Mouse (Mus musculus): Measurements from ENCODE around the gene Slc12a3. TPM values are rescaled to one million over a fixed set of nuclear protein-coding genes. Genes with fewer than 3 reads are reported as not detected.

The Slc12a3 gene
- polyA plus RNA-seq (2015; fragmentation: Nextera tagmentation; extraction: Ambion mirVana), result not detected in 2 replicates

DNA sequence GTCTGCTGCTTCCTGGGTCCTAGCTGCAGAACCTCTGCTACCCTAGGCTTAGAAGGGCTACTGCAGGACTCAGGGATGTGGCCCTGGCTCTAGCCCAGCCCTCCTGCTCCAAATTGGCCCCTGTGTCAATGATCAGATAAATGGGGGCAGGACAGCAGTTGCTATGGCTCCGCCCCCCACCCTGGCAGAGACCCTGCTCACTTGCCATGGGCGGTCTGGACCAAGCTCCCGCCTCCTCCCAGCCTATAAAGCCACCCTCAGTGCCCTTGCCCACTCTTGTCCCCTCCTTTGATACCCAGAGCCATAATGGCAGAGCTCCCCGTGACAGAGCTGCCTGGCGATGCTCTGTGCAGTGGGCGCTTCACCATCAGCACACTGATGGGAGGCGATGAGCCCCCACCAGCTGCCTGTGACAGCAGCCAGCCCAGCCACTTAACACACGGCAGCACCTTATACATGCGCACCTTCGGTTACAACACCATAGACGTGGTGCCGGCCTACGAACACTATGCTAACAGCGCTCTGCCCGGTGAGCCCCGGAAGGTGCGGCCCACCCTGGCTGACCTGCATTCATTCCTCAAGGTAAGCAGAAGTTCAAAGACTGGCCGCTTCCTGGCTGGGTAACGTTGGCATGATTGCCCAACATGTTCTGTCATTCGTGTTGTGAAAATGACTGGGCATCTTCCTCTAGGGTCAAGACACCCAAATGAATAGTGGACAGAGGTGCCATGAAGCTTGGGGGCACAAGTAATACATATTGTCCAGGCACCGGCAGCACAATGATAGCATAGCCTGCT is at the start of gene Slc12a3:
TSS of gene Slc12a3 (plus strand) at position 270 of the 797 bp plus-strand sequence.
- H3K27me3 ChIP-seq, result no peaks in the 10 kb centered on the region
- no peak within 1 kb of the TSS for H3K9ac ChIP-seq
- ATAC-seq, result no peak
- H3K4me3 ChIP-seq, result no peak within 1 kb of the TSS
- 85% methylated on average over 21 of the region's 21 CpGs for WGBS
- H3K27ac ChIP-seq, result no peak within 1 kb of the TSS
- no peaks in the 10 kb centered on the region for H3K9me3 ChIP-seq (replicated peaks)
- H3K4me1 ChIP-seq, result no peaks in the 10 kb centered on the region
- H3K36me3 ChIP-seq (ENCODE audit: poor library complexity, severe bottlenecking), result no peaks in the 10 kb centered on the region
- no peak within 1 kb of the TSS for H3K4me2 ChIP-seq

DNA sequence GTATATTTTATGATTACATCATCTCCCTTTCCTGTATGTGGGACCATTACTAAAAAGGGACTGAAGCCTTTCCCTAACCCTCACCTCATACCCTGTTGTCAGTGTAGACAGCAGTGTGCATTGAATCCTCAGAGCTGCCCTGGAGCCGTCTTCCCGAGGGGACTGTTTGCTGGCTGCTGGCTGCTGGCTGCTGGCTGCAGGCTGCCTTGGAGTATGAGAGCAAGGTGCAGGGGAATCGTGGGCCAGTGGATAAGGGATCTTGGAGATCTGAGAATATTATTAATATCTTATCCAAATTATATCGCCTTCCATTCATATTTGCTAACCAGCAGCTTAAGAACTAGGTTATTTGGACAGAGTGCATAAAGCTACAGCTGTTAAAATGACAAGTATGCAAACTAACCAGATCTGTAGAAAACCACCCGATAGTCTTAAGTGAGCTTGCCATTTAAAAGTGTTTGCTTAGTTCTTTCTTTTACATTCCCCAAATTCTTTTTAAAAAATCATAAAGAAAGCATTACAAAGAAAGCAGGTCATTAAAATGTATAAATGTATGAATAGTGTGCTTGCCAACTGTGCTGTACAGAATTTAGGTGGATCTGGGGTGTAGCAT is 48.9 kb upstream of the Slc12a3 start:
- ATAC-seq, result no peak
- no peaks in the 10 kb centered on the region for H3K27me3 ChIP-seq
- no peak overlapping the region for H3K27ac ChIP-seq
- H3K9me3 ChIP-seq (replicated peaks), result no peaks in the 10 kb centered on the region
- H3K4me2 ChIP-seq, result no peak overlapping the region
- no peak overlapping the region for H3K4me3 ChIP-seq
- H3K9ac ChIP-seq, result no peak overlapping the region; the same call in 1 of the 2 replicates
- no peaks in the 10 kb centered on the region for H3K36me3 ChIP-seq (ENCODE audit: poor library complexity, severe bottlenecking)
- 0 out of 2 replicates have a peak, but pooled peaks cover 4% of the 10 kb centered on the region for H3K4me1 ChIP-seq
- 78% methylated on average over 5 of the region's 5 CpGs for WGBS

DNA sequence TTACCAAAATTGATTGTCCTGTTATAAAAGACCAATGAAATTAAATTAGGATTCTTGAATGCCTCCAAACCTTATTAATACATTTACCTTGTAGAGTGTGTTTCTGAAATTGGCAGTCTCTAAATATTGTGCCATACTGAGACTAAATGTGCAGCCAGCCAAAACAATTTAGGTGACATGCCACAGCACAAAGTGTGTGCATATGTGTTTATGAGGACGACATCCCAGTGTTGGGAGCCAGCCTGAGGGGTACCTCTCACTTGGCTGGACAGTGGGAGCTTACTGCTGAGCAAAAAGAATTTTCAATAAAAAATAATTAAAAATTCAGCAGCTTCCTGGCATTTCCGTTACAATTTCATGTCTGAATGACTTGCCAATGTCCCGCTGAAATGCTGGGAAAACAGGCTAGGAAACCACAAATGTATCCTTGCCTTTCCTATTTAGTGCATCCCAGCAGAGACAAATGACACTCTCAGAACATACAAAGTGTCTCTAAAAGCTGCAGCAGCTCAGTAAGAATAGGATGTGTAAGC is 46.5 kb upstream of the Slc12a3 start:
- 88% methylated on average over 3 of the region's 3 CpGs for WGBS

DNA sequence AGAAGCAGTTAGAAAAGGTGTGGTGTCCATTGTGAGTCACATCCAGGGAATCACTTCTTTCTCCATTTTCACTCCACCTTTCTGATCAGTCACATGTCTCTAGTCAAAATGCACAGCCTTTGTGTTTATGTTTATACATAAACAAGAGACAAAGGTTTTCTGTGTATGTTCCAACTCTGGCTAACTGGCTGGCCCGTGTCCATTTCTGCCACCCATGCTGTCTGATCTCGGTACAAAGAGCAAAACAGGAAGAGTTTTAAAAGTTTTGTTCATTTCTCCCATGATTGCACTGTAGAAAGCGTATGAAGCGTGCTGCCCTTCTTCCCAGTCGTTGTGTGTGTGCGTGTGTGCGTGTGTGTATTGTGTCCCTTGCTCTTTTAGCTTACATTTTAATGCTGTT is 44.8 kb upstream of the Slc12a3 start:
- 76% methylated on average over 7 of the region's 7 CpGs for WGBS
- Histone ChIP-seq H3K4me1 (0 out of 2 replicates have a peak, but pooled peaks cover 4% of the 10 kb centered on the region), H3K9me3 (replicated peaks) (no peaks in the 10 kb centered on the region), H3K9ac (no peak overlapping the region), H3K4me2 (no peak overlapping the region), H3K27ac (no peak overlapping the region), H3K4me3 (no peak overlapping the region), H3K27me3 (no peaks in the 10 kb centered on the region), H3K36me3 (ENCODE audit: poor library complexity, severe bottlenecking) (no peaks in the 10 kb centered on the region)
- no peak for ATAC-seq

More for the DNA sequence above, 46.5 kb upstream of the Slc12a3 start:
- no peak overlapping the region for H3K9ac ChIP-seq
- H3K9me3 ChIP-seq (replicated peaks), result no peaks in the 10 kb centered on the region
- no peak overlapping the region for H3K4me3 ChIP-seq
- H3K4me1 ChIP-seq, result 0 out of 2 replicates have a peak, but pooled peaks cover 4% of the 10 kb centered on the region
- H3K4me2 ChIP-seq, result no peak overlapping the region
- no peak for ATAC-seq
- no peak overlapping the region for H3K27ac ChIP-seq
- H3K36me3 ChIP-seq (ENCODE audit: poor library complexity, severe bottlenecking), result no peaks in the 10 kb centered on the region
- H3K27me3 ChIP-seq, result no peaks in the 10 kb centered on the region

DNA sequence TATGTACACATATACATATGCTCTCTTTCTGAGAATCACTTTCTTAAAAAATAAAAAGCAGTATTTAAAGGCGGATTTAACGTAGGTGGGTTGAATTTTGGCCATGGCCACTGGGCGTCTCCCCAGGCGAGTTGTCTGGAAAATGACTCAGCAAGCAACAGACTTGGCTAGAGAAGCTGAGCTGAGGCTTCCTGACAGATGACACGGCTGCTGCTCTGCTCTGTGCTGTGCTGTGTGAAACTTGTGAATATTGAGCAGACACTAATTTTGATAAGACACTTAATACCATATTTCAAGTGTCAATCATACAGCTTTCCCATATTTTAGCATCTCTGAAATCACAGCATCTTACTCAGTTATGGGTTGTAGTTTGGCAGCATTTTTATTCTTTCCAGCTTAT is 38.4 kb upstream of the Slc12a3 start:
- Histone ChIP-seq H3K4me3 (no peak overlapping the region), H3K9ac (no peak overlapping the region), H3K27ac (no peak overlapping the region), H3K4me2 (no peak overlapping the region), H3K27me3 (no peaks in the 10 kb centered on the region), H3K36me3 (ENCODE audit: poor library complexity, severe bottlenecking) (peaks cover 18% of the 10 kb centered on the region), H3K4me1 (peaks cover 6% of the 10 kb centered on the region; the same call in 1 of the 2 replicates), H3K9me3 (replicated peaks) (no peaks in the 10 kb centered on the region)
- 89% methylated on average over 5 of the region's 5 CpGs for WGBS
- 0 out of 2 replicates have a peak, but pooled peaks have one; percentile 24 for ATAC-seq

DNA sequence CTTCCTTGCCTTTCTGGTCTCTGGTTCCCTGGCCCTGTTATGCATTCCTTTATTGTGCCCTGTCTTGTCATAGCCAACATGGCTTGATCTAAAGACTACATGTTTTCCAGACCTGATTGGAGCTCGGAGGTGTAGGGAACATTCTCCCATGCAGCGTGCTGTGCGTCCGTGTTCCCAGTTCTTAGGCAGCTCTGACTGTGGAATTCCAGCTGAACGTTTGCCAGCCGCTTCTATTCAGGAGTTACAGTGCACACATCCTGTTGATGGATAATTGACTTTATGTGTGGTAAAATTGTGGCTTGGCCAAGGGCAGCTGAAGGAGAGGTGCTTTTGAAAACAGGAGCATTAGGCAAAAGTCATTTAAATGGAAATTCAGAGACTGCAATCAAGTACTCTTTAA is 36.9 kb upstream of the Slc12a3 start:
- 77% methylated on average over 6 of the region's 6 CpGs for WGBS

DNA sequence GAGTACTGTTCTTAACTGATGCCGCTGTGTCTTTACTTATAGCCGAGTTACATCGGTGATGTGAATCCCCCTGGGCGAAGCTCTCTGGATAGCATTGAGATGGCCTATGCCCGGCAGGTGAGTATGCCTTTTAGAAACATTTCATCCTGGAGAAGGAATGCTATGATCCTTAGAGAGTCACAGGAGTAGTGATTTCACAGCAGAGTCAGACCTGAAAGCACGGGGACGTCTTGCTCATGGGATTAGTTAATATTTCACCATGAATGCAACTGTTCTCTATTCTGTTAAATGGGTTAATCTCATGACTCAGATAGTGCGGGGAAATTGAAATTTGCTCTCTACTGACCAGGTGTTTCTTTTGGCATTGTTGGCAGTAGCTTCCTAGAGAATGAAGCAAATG is 36.4 kb upstream of the Slc12a3 start:
- 95% methylated on average over 8 of the region's 8 CpGs for WGBS

More for the DNA sequence above, 36.9 kb upstream of the Slc12a3 start:
- peaks cover 23% of the 10 kb centered on the region for H3K36me3 ChIP-seq (ENCODE audit: poor library complexity, severe bottlenecking)
- no peak overlapping the region for H3K9ac ChIP-seq
- H3K4me3 ChIP-seq, result no peak overlapping the region
- H3K27me3 ChIP-seq, result no peaks in the 10 kb centered on the region
- no peak for ATAC-seq
- H3K4me2 ChIP-seq, result no peak overlapping the region
- peaks cover 15% of the 10 kb centered on the region for H3K4me1 ChIP-seq
- H3K27ac ChIP-seq, result no peak overlapping the region
- no peaks in the 10 kb centered on the region for H3K9me3 ChIP-seq (replicated peaks)

DNA sequence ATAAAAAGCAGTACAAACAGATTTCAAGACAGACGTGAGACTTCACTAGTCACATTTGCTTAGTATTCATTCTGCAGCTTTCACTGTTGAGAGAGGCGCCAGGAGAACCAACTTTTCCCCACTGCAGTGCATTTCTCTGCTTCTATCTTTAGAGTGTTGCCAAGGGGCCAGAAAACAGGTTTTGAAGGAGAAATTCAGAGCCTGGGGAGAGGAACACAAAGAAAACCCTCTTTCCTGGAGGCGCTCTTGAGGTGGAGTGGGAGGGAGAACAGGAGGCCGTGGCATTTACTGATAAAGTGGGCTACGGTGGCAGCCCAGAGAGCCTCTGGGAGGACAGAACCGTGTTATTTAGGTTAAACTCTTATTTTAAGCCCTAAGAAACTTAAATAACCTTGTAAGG is 33.3 kb upstream of the Slc12a3 start:
- H3K4me3 ChIP-seq, result no peak overlapping the region
- ATAC-seq, result no peak
- peaks cover 17% of the 10 kb centered on the region for H3K4me1 ChIP-seq
- 72% methylated on average over 6 of the region's 6 CpGs for WGBS
- no peak overlapping the region for H3K4me2 ChIP-seq
- no peaks in the 10 kb centered on the region for H3K9me3 ChIP-seq (replicated peaks)
- H3K27me3 ChIP-seq, result no peaks in the 10 kb centered on the region
- peaks cover 29% of the 10 kb centered on the region for H3K36me3 ChIP-seq (ENCODE audit: poor library complexity, severe bottlenecking)
- no peak overlapping the region for H3K9ac ChIP-seq
- no peak overlapping the region for H3K27ac ChIP-seq

More for the DNA sequence above, 36.4 kb upstream of the Slc12a3 start:
- H3K4me3 ChIP-seq, result no peak overlapping the region
- H3K36me3 ChIP-seq (ENCODE audit: poor library complexity, severe bottlenecking), result peaks cover 23% of the 10 kb centered on the region
- no peaks in the 10 kb centered on the region for H3K9me3 ChIP-seq (replicated peaks)
- peaks cover 17% of the 10 kb centered on the region for H3K4me1 ChIP-seq
- no peak overlapping the region for H3K27ac ChIP-seq
- no peak overlapping the region for H3K4me2 ChIP-seq
- no peak overlapping the region for H3K9ac ChIP-seq
- no peaks in the 10 kb centered on the region for H3K27me3 ChIP-seq
- ATAC-seq, result no peak

DNA sequence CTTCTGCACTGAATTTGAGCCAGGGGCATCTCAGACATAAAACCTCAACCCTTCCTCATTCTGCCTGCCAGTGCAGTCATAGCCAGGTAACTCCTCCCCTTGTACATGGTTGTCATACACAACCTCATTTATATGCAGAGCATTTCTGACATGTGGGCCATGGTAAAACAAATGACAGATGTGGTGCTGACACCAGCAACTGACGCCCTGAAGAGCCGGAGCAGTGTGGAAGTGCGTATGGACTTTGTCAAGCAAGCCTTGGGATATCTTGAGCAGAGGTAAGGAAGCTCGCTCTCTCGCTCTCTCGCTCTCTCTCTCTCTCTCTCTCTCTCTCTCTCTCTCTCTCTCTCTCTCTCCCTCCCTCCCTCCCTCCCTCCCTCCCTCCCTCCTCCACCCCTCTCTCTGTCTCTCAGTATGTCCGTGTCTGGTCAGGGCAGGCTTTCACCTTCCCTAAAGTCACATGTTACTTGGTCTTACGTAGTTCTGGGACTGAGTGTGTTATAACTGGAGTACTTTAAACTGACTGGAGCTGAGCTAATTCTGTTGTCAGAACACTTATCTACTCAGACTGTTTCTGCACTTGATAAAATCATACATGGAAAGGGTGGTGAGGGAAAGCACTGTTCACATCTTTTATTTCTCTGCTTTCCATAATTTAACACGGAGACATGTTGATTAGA is 32.5 kb upstream of the Slc12a3 start:
- ATAC-seq, result no peak
- Histone ChIP-seq H3K4me1 (peaks cover 17% of the 10 kb centered on the region), H3K27me3 (no peaks in the 10 kb centered on the region), H3K4me3 (no peak overlapping the region), H3K36me3 (ENCODE audit: poor library complexity, severe bottlenecking) (peaks cover 36% of the 10 kb centered on the region), H3K9ac (no peak overlapping the region), H3K9me3 (replicated peaks) (no peaks in the 10 kb centered on the region), H3K27ac (no peak overlapping the region), H3K4me2 (no peak overlapping the region)
- WGBS, result 80% methylated on average over 8 of the region's 9 CpGs

DNA sequence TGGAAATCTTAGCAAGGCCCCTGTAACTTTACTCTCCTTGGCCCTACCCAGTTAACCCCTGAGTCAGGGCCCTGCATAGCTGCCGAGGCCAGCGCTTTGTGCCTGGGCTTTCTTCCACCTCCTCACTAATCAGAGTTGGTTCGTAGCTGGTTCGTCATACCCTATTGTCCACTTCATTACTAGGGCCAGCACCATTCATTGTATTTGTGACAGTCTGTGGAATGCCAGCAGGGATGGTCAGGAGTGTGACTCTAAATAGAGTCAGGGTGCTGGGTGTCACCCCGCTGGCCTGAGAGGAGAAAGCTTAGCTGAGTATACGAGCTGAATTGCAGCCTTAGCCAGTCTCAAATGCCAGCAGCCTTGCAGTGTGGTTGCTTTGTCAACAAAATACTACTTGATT is 31.9 kb upstream of the Slc12a3 start:
- H3K36me3 ChIP-seq (ENCODE audit: poor library complexity, severe bottlenecking), result peaks cover 43% of the 10 kb centered on the region
- no peak overlapping the region for H3K4me3 ChIP-seq
- H3K27me3 ChIP-seq, result no peaks in the 10 kb centered on the region
- peaks cover 13% of the 10 kb centered on the region for H3K4me1 ChIP-seq
- no peak overlapping the region for H3K9ac ChIP-seq
- WGBS, result 43% methylated on average over 6 of the region's 6 CpGs
- H3K27ac ChIP-seq, result no peak overlapping the region
- H3K9me3 ChIP-seq (replicated peaks), result no peaks in the 10 kb centered on the region
- no peak for ATAC-seq
- no peak overlapping the region for H3K4me2 ChIP-seq

DNA sequence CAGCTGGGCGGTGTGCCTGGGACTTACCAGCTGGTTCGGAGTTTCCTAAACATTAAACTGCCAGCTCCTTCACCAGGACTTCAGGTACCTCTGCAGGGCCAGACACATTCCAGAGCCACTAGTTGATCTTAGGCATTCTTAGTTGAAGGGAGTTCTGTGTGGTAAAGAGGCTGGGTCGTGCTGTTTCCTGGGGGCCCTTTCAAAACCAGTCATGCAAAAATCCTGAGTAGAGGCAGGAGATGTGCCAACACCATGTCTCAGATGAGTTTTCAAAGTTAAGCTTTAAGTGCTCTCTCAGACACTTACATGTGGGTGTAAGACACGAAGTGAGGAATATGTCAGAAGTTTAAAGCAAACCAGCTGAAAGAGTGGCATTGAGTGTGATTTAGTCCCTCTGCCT is 28.2 kb upstream of the Slc12a3 start:
- whole genome bisulfite sequencing, result 62% methylated on average over 4 of the region's 4 CpGs
- ATAC-seq, result no peak

DNA sequence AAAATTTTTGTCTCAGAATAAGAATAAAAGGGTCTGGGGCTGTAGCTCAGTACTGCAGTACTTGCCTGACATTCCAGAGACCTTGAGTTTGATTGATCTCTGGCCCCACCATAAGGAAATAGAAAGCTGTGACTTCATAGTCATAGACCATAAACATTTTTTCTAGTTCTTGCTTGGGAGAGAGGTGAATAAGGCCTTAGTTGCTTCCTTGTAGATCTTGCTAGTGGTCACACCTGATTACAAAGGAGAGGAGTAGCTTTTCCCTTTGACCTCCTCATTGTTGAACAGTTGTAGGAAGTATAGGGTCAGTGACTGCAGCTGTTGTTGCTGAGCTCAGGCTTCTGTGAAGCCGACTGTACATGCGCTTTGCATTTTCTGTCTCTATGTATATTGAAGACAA is 24.6 kb upstream of the Slc12a3 start:
- no peaks in the 10 kb centered on the region for H3K27me3 ChIP-seq
- no peaks in the 10 kb centered on the region for H3K4me1 ChIP-seq
- H3K27ac ChIP-seq, result no peak overlapping the region
- no peak overlapping the region for H3K4me2 ChIP-seq
- H3K36me3 ChIP-seq (ENCODE audit: poor library complexity, severe bottlenecking), result peaks cover 87% of the 10 kb centered on the region
- WGBS, result 98% methylated on average over 2 of the region's 2 CpGs
- H3K9me3 ChIP-seq (replicated peaks), result no peaks in the 10 kb centered on the region
- no peak overlapping the region for H3K4me3 ChIP-seq
- H3K9ac ChIP-seq, result no peak overlapping the region
- no peak for ATAC-seq

More for the DNA sequence above, 28.2 kb upstream of the Slc12a3 start:
- no peak overlapping the region for H3K4me2 ChIP-seq
- peaks cover 9% of the 10 kb centered on the region for H3K4me1 ChIP-seq
- H3K27ac ChIP-seq, result no peak overlapping the region
- H3K9me3 ChIP-seq (replicated peaks), result no peaks in the 10 kb centered on the region
- H3K27me3 ChIP-seq, result no peaks in the 10 kb centered on the region
- H3K36me3 ChIP-seq (ENCODE audit: poor library complexity, severe bottlenecking), result peaks cover 61% of the 10 kb centered on the region
- H3K9ac ChIP-seq, result no peak overlapping the region
- no peak overlapping the region for H3K4me3 ChIP-seq
